Mouse (Mus musculus) splenic B cell, adult 2 months (primary cell): ENCODE measurements around the gene Chrm4.

Experiments
- DNase-seq: peaks from one replicate; pipeline ENCODE4 v3.0.0-alpha.2; 2011; ENCODE audit warnings: low read depth, low spot score
- H3K27me3 ChIP-seq: 2 replicates; pipeline ENCODE4 v1.6.1; 2012; ENCODE audit warnings: mild to moderate bottlenecking, low read length, moderate library complexity, mixed read lengths; ENCODE audit not compliant: control insufficient read depth, poor library complexity, insufficient read depth, severe bottlenecking
- H3K36me3 ChIP-seq: 2 replicates; pipeline ENCODE4 v1.6.1; 2012; ENCODE audit warnings: mild to moderate bottlenecking, low read length, moderate library complexity, mixed read lengths; ENCODE audit not compliant: control insufficient read depth, poor library complexity, insufficient read depth, severe bottlenecking

Gene Chrm4

DNA sequence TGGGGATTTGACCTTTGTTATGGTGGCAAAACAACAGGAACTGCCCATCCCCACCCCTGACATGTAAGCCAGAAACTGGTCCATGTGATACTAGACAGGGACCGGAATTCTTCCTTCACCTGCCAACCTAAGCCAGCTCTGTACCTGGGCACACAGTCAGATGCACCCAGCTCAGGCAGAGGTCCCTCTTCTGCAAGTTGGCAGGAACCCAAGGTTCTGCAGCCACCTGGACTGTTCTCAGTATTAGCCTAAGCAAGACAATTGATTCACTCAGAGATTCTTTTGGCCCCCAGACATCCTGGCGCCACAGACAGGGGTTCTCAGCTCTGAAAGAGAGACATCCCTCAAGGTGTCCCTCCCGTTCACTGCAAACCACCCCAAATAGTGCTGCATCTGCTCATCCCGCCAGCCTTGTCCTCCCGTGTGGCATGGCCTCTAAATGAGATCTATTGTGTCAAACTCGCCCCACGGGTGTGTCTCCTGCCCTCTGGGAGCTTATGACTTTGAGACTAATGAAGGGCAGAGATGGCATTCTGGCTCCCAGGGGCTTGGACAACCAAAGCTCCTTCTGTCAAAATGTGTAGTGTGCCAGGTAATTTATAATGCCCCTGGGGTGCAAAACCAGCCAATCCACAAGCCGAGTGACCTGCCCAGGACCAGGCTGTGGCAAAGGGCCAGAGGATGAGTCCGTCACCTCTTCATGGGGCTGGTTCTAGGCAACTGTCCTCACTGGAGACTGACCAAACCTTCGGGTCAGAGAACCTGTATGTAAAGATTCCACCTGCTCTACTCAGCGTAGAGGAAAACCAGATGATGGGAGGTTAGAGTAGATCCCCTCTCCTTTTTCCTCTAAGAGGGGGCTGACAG lies 32.7 kb downstream of the Chrm4 start:
- DNase-seq = no peak
- H3K27me3 ChIP-seq = no peaks in the 10 kb centered on the region
- peaks cover 2% of the 10 kb centered on the region for H3K36me3 ChIP-seq

DNA sequence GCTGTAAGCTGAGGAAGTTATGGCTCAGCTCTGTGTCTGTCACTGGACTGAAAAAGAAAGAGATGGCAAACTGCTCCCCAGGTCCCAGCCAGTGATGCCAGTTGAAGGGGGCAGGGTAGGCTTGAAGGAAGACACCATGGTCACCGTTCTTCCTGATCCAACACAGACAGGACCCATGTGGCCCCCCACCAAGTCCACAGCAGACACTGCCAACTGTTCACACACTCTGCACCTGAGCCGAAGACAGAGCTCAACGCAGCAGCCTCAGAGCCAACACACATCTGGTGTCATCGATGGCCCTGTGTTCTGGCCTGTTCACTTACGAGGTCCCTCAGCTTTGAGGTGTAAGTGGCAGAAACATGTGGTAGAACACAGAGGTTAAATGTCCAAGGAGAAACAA lies 33.4 kb downstream of the Chrm4 start:
- no peak for DNase-seq
- Histone ChIP-seq H3K27me3 (no peaks in the 10 kb centered on the region), H3K36me3 (peaks cover 2% of the 10 kb centered on the region)

DNA sequence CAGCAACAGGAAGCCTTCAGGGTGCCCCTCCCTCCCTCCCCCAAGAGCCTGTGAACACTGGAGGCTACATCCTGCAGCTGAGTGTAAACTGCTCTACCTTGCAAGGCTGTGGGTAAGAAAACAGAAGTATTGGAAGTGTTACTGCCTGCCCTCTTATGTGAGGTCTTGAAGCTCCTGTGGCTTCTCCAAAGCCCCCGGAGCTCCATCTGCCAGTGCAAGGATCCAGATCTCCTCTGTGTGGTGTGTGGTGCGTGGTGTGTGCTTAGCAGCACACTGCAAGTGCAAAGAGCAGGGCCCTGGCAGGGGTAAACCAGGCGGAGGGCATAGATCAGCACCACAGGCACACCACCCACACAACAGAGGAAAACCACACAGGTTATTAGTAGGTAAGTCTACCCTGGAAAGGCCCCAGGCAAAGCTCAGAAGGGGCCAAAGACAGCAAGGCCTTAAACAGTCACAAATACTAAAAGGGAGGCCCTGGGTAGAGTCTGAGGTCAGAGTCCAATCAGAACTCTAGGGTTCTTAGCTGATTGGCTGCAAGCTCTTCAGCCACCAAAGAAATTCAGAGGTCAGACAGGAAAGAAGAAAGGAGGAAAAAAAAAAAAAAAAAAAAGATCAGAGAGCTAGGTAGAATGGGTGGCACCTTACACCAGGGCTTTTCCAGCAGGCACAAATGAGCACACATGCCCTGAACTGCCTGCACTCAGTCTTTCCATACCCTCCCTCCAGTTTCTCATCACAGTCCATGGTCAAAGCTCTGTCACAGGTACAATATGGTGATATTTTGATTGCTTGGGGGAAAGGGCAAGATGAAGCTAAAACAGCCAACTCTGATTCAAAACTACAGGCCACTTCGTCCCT lies 35.1 kb downstream of the Chrm4 start:
- Histone ChIP-seq H3K36me3 (peaks cover 2% of the 10 kb centered on the region), H3K27me3 (no peaks in the 10 kb centered on the region)
- peak; percentile 73 for DNase-seq

DNA sequence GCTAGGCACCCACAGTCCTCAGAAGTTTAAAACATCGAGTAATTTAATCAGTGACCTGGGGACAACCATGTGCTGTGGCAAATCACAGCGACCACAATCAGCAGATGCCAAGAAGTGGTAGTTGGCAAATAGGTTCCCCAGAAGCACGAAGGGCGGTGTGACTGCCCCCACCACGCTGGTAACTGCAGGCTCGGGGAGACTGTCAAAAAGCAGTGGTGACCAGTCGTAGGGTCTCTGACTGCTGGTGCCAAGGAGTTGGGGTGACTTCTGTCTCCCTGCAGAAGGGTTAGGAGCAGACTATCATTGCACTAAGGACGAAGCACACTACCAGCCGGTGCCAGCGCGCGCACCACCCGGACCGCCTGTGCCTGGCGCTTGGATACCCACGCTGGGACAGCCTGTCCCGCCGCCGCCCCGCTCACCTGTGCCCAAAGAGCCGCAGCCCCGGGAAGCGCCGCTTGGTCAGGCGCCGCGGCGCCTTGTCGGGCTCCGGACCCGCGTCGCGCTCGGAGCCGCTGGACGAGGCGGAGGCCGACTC lies 35.9 kb downstream of the Chrm4 start:
- no peak for DNase-seq
- H3K36me3 ChIP-seq = peaks cover 2% of the 10 kb centered on the region
- no peaks in the 10 kb centered on the region for H3K27me3 ChIP-seq

DNA sequence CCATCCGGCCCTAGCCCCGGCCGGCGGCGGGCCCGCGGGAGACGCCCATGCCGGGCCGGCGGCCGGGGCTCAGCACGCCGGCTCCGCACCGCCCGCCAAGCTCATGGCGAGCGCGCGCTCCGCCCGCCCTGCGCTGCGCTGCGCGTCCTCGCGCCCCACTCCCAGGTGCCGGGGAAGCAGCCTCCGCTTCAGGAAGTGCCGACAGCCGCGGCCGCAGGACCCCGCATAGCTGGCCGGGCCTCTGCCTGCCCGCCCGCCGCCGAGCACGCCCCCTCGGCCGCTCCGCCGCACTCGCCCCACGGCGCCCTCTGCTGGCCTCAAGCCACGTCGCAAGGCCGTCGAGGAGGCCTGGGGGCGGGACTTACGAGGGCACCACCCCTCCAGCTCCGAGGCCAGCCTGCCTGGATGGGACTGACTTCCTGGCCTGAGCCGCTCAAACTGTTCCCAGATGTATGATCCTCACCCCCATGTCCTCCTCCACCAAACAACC lies 36.4 kb downstream of the Chrm4 start:
- peak; percentile 96 for DNase-seq
- H3K36me3 ChIP-seq = peaks cover 2% of the 10 kb centered on the region
- H3K27me3 ChIP-seq = no peaks in the 10 kb centered on the region

DNA sequence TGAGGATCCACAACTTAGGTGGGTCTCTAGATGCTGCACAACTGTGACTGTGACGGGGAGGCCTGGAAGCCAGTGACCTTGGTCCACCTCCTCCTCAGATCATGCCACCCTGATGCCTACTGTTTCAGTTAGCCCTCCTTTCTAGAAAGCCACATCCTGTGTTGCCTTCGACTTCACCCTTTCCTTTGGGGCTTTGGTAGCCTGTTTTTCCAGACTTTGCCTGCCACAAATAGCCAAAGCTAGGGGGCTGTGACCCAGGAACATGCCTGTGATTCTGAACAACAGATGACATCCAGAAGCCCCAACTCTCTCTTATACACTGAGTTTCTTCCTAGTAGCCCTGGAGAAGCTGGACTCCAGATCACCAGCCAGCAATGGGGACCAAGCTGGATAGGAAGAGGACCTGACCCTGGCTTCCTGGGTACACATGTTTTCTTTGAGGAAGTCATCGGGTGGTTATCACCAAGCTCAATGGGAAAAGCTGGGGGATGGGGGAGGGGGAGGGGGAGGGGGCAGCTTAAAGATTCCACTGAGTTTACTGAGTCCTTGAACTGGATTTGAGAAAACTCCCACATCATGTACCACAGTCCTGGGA lies 37.7 kb downstream of the Chrm4 start:
- Histone ChIP-seq H3K36me3 (peaks cover 2% of the 10 kb centered on the region; the same call in 1 of the 2 replicates), H3K27me3 (no peaks in the 10 kb centered on the region)
- no peak for DNase-seq

DNA sequence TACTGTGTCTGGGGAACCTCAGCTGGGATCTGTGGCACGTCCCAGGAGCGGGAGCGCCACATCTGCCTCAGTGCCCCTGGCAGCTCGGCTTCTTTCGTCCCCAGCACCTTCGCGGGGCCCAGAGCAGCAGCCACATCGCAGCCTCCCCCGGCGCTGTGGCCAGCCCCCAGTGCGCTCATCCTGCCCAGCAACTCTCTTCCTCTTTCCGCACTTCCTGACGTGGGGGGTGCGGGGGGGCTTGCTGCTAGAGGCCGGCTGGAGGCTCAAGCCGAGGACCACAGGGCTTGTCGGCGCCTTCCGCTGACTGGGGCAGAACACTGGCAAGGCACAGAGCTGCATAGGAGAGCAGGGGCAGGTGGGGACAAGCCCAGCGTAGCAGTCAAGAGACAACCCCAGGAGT lies 38.4 kb downstream of the Chrm4 start:
- H3K36me3 ChIP-seq = no peaks in the 10 kb centered on the region
- H3K27me3 ChIP-seq = no peaks in the 10 kb centered on the region
- DNase-seq = peak; percentile 72

DNA sequence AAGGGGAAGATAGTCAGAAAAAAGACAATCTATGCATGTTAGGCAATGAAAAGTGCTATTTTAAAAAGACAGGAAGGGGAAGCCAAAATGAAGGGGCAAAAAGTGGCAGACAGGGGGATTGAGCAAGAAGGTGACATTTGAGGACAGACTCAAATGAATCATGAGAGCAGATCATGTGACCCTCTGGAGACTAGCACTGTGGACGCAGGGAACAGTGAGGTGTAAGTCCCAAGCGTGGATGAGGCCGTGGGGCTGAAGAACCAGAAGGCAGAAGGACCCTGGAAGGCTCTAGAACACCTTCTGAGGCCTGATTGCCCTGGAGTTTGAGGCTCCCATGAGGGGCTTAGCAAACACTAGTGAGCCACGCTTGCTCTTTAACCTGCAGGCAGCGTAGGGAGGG lies 39.3 kb downstream of the Chrm4 start:
- no peak for DNase-seq
- no peaks in the 10 kb centered on the region for H3K27me3 ChIP-seq
- H3K36me3 ChIP-seq = no peaks in the 10 kb centered on the region

DNA sequence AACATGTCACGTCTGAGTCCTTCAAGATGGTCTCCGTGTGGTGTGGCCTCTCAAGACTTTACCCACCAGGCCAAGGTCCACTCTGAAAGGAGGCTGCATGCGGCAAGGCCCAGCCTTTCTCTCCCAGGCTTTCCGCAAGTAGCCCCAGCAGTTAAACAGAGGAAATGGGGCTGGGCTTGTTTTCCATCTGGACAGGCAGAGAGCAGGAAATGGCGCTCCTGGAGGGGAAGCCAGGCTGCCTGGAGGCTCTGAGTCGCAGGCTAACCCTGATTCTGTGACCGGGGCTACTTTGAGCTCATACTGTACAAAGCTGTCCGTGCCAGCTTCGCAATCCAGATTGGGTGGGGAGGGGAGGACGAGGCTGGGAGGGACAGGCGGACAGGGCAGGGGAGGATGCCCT lies 40.9 kb downstream of the Chrm4 start:
- Histone ChIP-seq H3K36me3 (no peaks in the 10 kb centered on the region), H3K27me3 (no peaks in the 10 kb centered on the region)

DNA sequence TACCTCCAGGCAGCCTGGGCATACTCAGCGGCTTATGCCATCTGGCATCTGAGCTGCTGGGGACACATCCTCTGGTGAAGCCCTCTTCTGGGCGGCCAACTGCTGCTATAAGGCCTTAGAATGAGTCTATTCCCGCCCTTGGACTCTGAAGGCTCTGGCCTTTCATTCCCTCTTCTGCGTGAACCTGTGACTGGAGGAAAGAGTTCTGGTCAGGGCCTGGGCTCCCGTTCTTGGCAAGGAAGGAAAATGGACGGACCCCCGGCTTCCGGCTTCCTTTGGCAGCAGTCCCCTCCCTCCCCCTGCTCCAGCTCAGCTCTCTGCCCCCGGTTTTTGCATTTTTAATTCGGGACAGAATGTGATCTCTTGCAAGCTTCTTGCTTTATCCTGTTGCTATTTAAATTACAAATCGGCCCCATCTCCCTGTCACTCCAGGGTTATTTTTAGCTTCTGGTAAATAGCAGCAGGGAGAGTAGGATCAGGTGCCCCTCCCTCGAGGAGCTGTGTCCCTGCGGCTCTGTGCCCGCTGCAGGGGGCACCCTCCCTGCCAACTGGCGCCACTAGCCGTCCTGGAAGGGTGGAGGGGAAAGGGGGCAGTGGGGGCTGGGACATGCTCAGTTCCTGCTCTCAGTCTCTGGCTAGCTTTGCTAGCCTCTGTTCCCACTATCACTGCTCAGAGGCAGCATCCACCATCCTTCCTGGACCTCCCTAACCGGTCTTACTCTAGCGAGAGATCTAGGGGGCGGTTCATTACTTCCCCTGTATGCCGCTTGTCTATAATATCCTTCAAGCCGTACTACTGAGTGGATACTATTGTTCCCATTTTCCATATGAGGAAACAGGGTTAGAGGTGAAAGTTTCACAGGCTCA lies 44.4 kb downstream of the Chrm4 start:
- DNase-seq = no peak
- no peaks in the 10 kb centered on the region for H3K27me3 ChIP-seq
- H3K36me3 ChIP-seq = no peaks in the 10 kb centered on the region

More for the DNA sequence above, 40.9 kb downstream of the Chrm4 start:
- no peak for DNase-seq

DNA sequence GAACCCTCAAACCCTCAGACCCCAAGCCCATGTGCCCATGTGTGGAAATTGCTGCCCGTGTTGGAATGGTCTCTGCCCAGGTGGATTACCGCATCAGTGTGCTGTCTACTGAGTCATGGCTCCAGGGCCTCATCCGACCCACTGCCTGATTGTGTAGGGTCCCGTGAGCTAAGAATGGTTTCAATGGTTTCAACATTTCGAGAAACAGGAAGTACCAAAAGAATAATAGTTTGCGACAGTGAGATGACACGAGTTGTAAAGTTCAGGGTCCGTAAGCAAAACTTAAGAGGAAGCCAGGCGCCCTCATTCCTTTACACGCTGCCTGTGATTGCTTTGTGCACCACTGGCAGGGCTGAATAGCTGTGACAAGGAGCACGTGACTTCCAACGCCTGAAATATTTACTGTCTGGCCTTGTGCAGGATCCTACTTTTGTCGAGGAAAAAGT lies 45.1 kb downstream of the Chrm4 start:
- DNase-seq = peak; percentile 76
- no peaks in the 10 kb centered on the region for H3K36me3 ChIP-seq
- no peaks in the 10 kb centered on the region for H3K27me3 ChIP-seq

DNA sequence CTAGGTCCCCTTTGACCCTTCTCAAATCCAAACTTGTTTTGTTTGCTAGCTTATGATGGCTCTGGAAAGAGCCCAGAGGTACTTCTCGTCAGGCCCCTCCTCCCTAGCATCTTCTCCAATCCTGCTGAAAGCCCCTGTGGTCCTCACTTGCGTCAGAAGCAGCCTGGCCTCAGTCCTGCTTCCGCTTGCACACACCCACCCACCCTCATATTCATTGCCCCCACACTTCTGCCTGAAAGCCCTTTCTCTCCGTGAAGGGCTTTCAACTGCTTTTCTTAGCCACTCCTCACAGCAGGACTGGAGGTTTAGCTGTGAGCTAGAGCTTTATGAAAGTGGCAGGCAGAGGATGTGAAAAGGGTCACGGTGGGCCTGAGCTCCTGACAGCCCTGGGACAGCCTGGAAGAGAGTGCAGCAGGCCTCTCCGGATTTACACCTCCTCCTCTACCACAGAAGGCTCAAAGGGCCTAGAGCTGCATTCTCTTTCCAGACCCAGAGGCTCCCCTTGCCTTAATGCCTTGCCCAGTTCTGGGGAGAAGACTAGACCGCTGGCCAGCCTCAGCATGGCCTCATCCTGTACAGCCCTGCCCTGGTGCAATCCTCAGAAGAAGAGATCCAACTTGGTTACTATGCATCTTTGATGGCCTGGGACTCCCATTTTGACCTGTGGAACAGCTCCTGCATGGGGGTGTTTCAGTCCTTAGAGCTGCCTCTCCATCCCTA lies 46.5 kb downstream of the Chrm4 start:
- H3K36me3 ChIP-seq = no peaks in the 10 kb centered on the region
- no peak for DNase-seq
- H3K27me3 ChIP-seq = no peaks in the 10 kb centered on the region
